Mouse (Mus musculus) erythroid progenitor cell, adult 5-6 weeks (primary cell): ENCODE results near the gene Gm49342. TPM values are rescaled to one million over a fixed set of nuclear protein-coding genes. Genes with fewer than 3 reads are reported as not detected.
A peak's percentile ranks its signal among the peaks of the same experiment; 100 is the strongest.
"Not testable (repeated sequence)": the region's sequence is repeated elsewhere in the genome, so short reads cannot be mapped to it uniquely, and the experiment has no call there.

Experiments used
- ATAC-seq: replicated peaks from 2 replicates; pipeline ENCODE4 v1.8.0; 2016; ENCODE audit warnings: moderate number of reproducible peaks, mild to moderate bottlenecking, moderate TSS enrichment, inconsistent platforms; ENCODE audit not compliant: poor library complexity, low FRiP score, severe bottlenecking
- total RNA-seq, 2 experiments: library from RNA; stranded (forward) in 1 of 2; stranded (reverse) in 1 of 2; fragments of 150-400 nt in 1 of 2; fragments of 186-747, 209-891 nt in 1 of 2; gene quantifications; 2 replicates each; pipeline versions ENCODE4 v1.2.3 to v1.2.4; 2015 to 2017; ENCODE audit warnings: low replicate concordance in 2 of 2

The Gm49342 gene
- total RNA-seq (2015; ENCODE audit: low replicate concordance) (not detected in 2 replicates), total RNA-seq (2017; ENCODE audit: low replicate concordance) (59.7 TPM in 1 of 2 replicates, not detected in the other)

- ATAC-seq = peak; percentile 89
Observed at GRCm38 (mm10) chr14:50943932-50944667, at the start of gene Gm49342. Gm49342 (plus strand) TSS chr14:50944517.

GRCm38 (mm10) chr14:50895407-50895806 is 48.9 kb upstream of the Gm49342 start:
- ATAC-seq = no peak

GRCm38 (mm10) chr14:50895985-50896746 is 48.2 kb upstream of the Gm49342 start:
- no peak for ATAC-seq

GRCm38 (mm10) chr14:50896747-50897373 is 47.5 kb upstream of the Gm49342 start:
- no peak for ATAC-seq

- no peak for ATAC-seq
Observed at GRCm38 (mm10) chr14:50897374-50897765, 46.9 kb upstream of the Gm49342 start, which contains the start of gene Klhl33. Klhl33 (minus strand) TSS chr14:50897507.

GRCm38 (mm10) chr14:50897992-50898391 is 46.3 kb upstream of the Gm49342 start:
- ATAC-seq = not testable (repeated sequence)

GRCm38 (mm10) chr14:50903973-50904827 is 40.1 kb upstream of the Gm49342 start:
- ATAC-seq = peak; percentile 62; the same call in 1 of the 2 replicates

- ATAC-seq = no peak
Observed at GRCm38 (mm10) chr14:50904828-50905129, 39.5 kb upstream of the Gm49342 start.

GRCm38 (mm10) chr14:50905327-50905726 is 39.0 kb upstream of the Gm49342 start:
- not testable (repeated sequence) for ATAC-seq

- no peak for ATAC-seq
Observed at GRCm38 (mm10) chr14:50908126-50908525, 36.2 kb upstream of the Gm49342 start.

GRCm38 (mm10) chr14:50911356-50911755 is 33.0 kb upstream of the Gm49342 start:
- no peak for ATAC-seq

GRCm38 (mm10) chr14:50923437-50923836 is 20.9 kb upstream of the Gm49342 start:
- not testable (repeated sequence) for ATAC-seq

GRCm38 (mm10) chr14:50924281-50925064 is 19.8 kb upstream of the Gm49342 start, which contains the start of the genes Osgep and Apex1:
Osgep (minus strand) TSS chr14:50924893.
Apex1 (plus strand) TSS chr14:50924968.
- peak; percentile 90 for ATAC-seq

- ATAC-seq = peak; percentile 61
Observed at GRCm38 (mm10) chr14:50925111-50925920, 19.0 kb upstream of the Gm49342 start.

GRCm38 (mm10) chr14:50927366-50927765 is 17.0 kb upstream of the Gm49342 start:
- ATAC-seq = no peak

GRCm38 (mm10) chr14:50929951-50930350 is 14.4 kb upstream of the Gm49342 start:
- no peak for ATAC-seq

GRCm38 (mm10) chr14:50930377-50930753 is 14.0 kb upstream of the Gm49342 start:
- ATAC-seq = peak; percentile 57
